Mouse (Mus musculus) embryo, embryonic 11 days (tissue): Measurements from ENCODE around the gene Josd2.

Source experiments
- DNase-seq: peaks from one replicate; pipeline ENCODE4 v3.0.0-alpha.2; 2015

Gene Josd2

GRCm38 (mm10) chr7:44472961-44473646, 5.3 kb downstream of the Josd2 start:
- no peak for DNase-seq

- DNase-seq: peak; percentile 60
Observed at GRCm38 (mm10) chr7:44474419-44474818, 6.6 kb downstream of the Josd2 start.

- no peak for DNase-seq
Observed at GRCm38 (mm10) chr7:44475046-44475614, 7.3 kb downstream of the Josd2 start.

- DNase-seq: no peak
Observed at GRCm38 (mm10) chr7:44482836-44483435, 15.2 kb downstream of the Josd2 start.

- DNase-seq: no peak
Observed at GRCm38 (mm10) chr7:44484109-44484508, 16.3 kb downstream of the Josd2 start.

- peak; percentile 84 for DNase-seq
Observed at GRCm38 (mm10) chr7:44484841-44485571, 17.2 kb downstream of the Josd2 start.

GRCm38 (mm10) chr7:44485572-44486195, 17.9 kb downstream of the Josd2 start:
- no peak for DNase-seq

GRCm38 (mm10) chr7:44486927-44487575, 19.3 kb downstream of the Josd2 start:
- DNase-seq: no peak

GRCm38 (mm10) chr7:44487936-44488335, 20.2 kb downstream of the Josd2 start:
- DNase-seq: no peak

- DNase-seq: no peak
Observed at GRCm38 (mm10) chr7:44488545-44488944, 20.8 kb downstream of the Josd2 start.

GRCm38 (mm10) chr7:44490281-44490680, 22.5 kb downstream of the Josd2 start:
- no peak for DNase-seq

GRCm38 (mm10) chr7:44491391-44491790, 23.6 kb downstream of the Josd2 start:
- no peak for DNase-seq

GRCm38 (mm10) chr7:44492166-44492826, 24.5 kb downstream of the Josd2 start:
- no peak for DNase-seq

- no peak for DNase-seq
Observed at GRCm38 (mm10) chr7:44494681-44495080, 26.9 kb downstream of the Josd2 start.

GRCm38 (mm10) chr7:44495086-44495485, 27.3 kb downstream of the Josd2 start:
- no peak for DNase-seq

GRCm38 (mm10) chr7:44495992-44496770, 28.4 kb downstream of the Josd2 start, which contains the start of the genes Emc10 and Fam71e1:
TSS of gene Emc10 (minus strand) at chr7:44496529.
TSS of gene Fam71e1 (plus strand) at chr7:44496581.
- DNase-seq: peak; percentile 98

- no peak for DNase-seq
Observed at GRCm38 (mm10) chr7:44496771-44497109, 29.0 kb downstream of the Josd2 start.

GRCm38 (mm10) chr7:44497361-44498055, 29.7 kb downstream of the Josd2 start:
- DNase-seq: no peak

GRCm38 (mm10) chr7:44498922-44499321, 31.1 kb downstream of the Josd2 start:
- no peak for DNase-seq

- no peak for DNase-seq
Observed at GRCm38 (mm10) chr7:44500046-44500445, 32.3 kb downstream of the Josd2 start.
